Mouse (Mus musculus) B cell, adult 2 months (primary cell): ENCODE measurements at regions not wholly inside any gene's neighbourhood (a gene's known extent, or its start where the extent isn't known, plus 50 kb on each side); places are given as distances from the start of the nearest gene placed in this dataset.

Source experiments
- DNase-seq, 2 experiments: peaks; one replicate each; pipeline ENCODE4 v3.0.0; 2022

GRCm38 (mm10) chr12:86830247-86830585 lies 54.4 kb downstream of the Irf2bpl start:
- DNase-seq = no peak

GRCm38 (mm10) chr12:86829581-86830246 lies 54.9 kb downstream of the Irf2bpl start:
- peak; percentile 57 to 60 for DNase-seq

GRCm38 (mm10) chr12:86827241-86827606 lies 57.4 kb downstream of the Irf2bpl start:
- no peak for DNase-seq

- DNase-seq = no peak
Measured at GRCm38 (mm10) chr12:86826420-86827240, 58.0 kb downstream of the Irf2bpl start.

GRCm38 (mm10) chr12:86825584-86826419 lies 58.8 kb downstream of the Irf2bpl start:
- no peak for DNase-seq

- peak; percentile 72 to 73 for DNase-seq
Measured at GRCm38 (mm10) chr12:86824860-86825583, 59.6 kb downstream of the Irf2bpl start.

- DNase-seq = peak; percentile 91 to 92
Measured at GRCm38 (mm10) chr12:86823855-86824589, 60.6 kb downstream of the Irf2bpl start.

- DNase-seq = no peak
Measured at GRCm38 (mm10) chr12:86823488-86823854, 61.1 kb downstream of the Irf2bpl start.

- DNase-seq = no peak
Measured at GRCm38 (mm10) chr12:86821183-86821582, 63.4 kb downstream of the Irf2bpl start.

- DNase-seq = no peak
Measured at GRCm38 (mm10) chr12:86819568-86819967, 65.0 kb downstream of the Irf2bpl start.

- peak; percentile 60 to 67 for DNase-seq
Measured at GRCm38 (mm10) chr12:86819163-86819562, 65.4 kb downstream of the Irf2bpl start.

- no peak for DNase-seq
Measured at GRCm38 (mm10) chr12:86818201-86818600, 66.4 kb downstream of the Irf2bpl start.

GRCm38 (mm10) chr12:86816702-86817610 lies 67.6 kb downstream of the Irf2bpl start:
- no peak for DNase-seq

GRCm38 (mm10) chr12:86816171-86816701 lies 68.4 kb downstream of the Irf2bpl start:
- no peak for DNase-seq

- DNase-seq = no peak
Measured at GRCm38 (mm10) chr12:86814740-86815139, 69.9 kb downstream of the Irf2bpl start.
